ENCODE assay signal across 7 mouse cellular contexts in genomic region chr8:83973161-83974031, GRCm38 (mm10). TPM values are rescaled to one million over a fixed set of nuclear protein-coding genes. Genes with fewer than 3 reads are reported as not detected.
DNase-seq lines count a peak whose midpoint lies in the region; ATAC-seq and TF ChIP-seq lines count a peak whose summit lies in the region.

No protein-coding gene starts in this region.

- peak; percentile 17 for ATAC-seq in lung, embryonic 15.5 days (ENCODE audit: borderline replicate concordance, extremely low read depth, low FRiP score, low TSS enrichment)
- peak; percentile 1; the same call in 1 of the 2 replicates for ATAC-seq in erythroid progenitor cell, adult 5-6 weeks (replicated peaks; ENCODE audit: low FRiP score, poor library complexity, severe bottlenecking)
- peak; percentile 12 for ATAC-seq in midbrain, postnatal 0 days (ENCODE audit: low FRiP score)

- peak overlapping the region; percentile 58; the same call in 1 of the 2 replicates for H3K27ac ChIP-seq in lung, embryonic 15.5 days
- no peak overlapping the region for H3K27ac ChIP-seq in bone marrow macrophage, adult 2 months (ENCODE audit: insufficient read depth, low read depth, low read length)
- peak overlapping the region; percentile 78 for H3K27ac ChIP-seq in midbrain, postnatal 0 days (ENCODE audit: low read depth, low read length)

- H3K4me2 ChIP-seq in lung, embryonic 15.5 days, result peak overlapping the region; percentile 91
- peak overlapping the region; percentile 91 for H3K4me2 ChIP-seq in midbrain, postnatal 0 days (ENCODE audit: low read depth, low read length, poor library complexity, severe bottlenecking)

- no peaks in the 10 kb centered on the region for H3K9me3 ChIP-seq in lung, embryonic 15.5 days
- no peaks in the 10 kb centered on the region for H3K9me3 ChIP-seq in midbrain, postnatal 0 days (ENCODE audit: low read length)

- WGBS in lung, embryonic 15.5 days, result 4% methylated on average over 37 of the region's 37 CpGs
- 3% methylated on average over 35 of the region's 37 CpGs for WGBS in midbrain, postnatal 0 days

- no peak for DNase-seq in lung, postnatal 4 days
- DNase-seq in kidney, postnatal 10 days, result peak; percentile 53
- peak; percentile 18 for DNase-seq in midbrain, postnatal 0 days (ENCODE audit: low spot score)
- no peak for DNase-seq in right cerebral cortex, adult 2 months (ENCODE audit: low spot score in 2 of 2)

- peak overlapping the region; percentile 81 for H3K4me3 ChIP-seq in lung, embryonic 15.5 days
- peak overlapping the region; percentile 97 for H3K4me3 ChIP-seq in bone marrow macrophage, adult 2 months (ENCODE audit: insufficient read depth, low read length)
- peak overlapping the region; percentile 95 for H3K4me3 ChIP-seq in midbrain, postnatal 0 days (ENCODE audit: low read depth, low read length)

- H3K36me3 ChIP-seq in lung, embryonic 15.5 days, result peaks cover 9% of the 10 kb centered on the region
- 0 out of 2 replicates have a peak, but pooled peaks cover 4% of the 10 kb centered on the region for H3K36me3 ChIP-seq in midbrain, postnatal 0 days (ENCODE audit: insufficient read depth, low read length)

- H3K9ac ChIP-seq in lung, embryonic 15.5 days, result peak overlapping the region; percentile 74
- H3K9ac ChIP-seq in midbrain, postnatal 0 days (replicated peaks; ENCODE audit: low read length, poor library complexity, severe bottlenecking), result peak overlapping the region; percentile 84

- H3K27me3 ChIP-seq in lung, embryonic 15.5 days, result no peaks in the 10 kb centered on the region
- no peaks in the 10 kb centered on the region for H3K27me3 ChIP-seq in midbrain, postnatal 0 days (ENCODE audit: insufficient read depth, low read length)

- TF ChIP-seq CTCF in bone marrow macrophage, adult 2 months (IDR thresholded peaks at IDR 0.05; ENCODE audit: low read depth, low read length), result no peak
- TF ChIP-seq CTCF in midbrain, postnatal 0 days (IDR thresholded peaks at IDR 0.05), result no peak

- no peak for TF ChIP-seq POLR2A in bone marrow macrophage, adult 2 months (IDR thresholded peaks at IDR 0.05; ENCODE audit: borderline replicate concordance, low read depth, low read length)

- peaks cover 42% of the 10 kb centered on the region for H3K4me1 ChIP-seq in lung, embryonic 15.5 days
- peaks cover 38% of the 10 kb centered on the region for H3K4me1 ChIP-seq in bone marrow macrophage, adult 2 months (ENCODE audit: control insufficient read depth, insufficient read depth, low read length)
- peaks cover 27% of the 10 kb centered on the region; the same call in 1 of the 2 replicates for H3K4me1 ChIP-seq in midbrain, postnatal 0 days (ENCODE audit: insufficient read depth, low read length)

RNA-seq across cellular contexts. Expression of gene Prkaca, which starts 0.6 kb away (rescaled TPM):
- polyA plus RNA-seq in lung, embryonic 15.5 days (2015; fragmentation: Nextera tagmentation; extraction: Ambion mirVana), result 156 TPM in 2 replicates
- 73.1 and 81.8 TPM in 2 replicates for polyA plus RNA-seq in bone marrow macrophage, adult 2 months (2012; ENCODE audit: insufficient read depth, insufficient read length, missing spikeins)
- total RNA-seq in erythroid progenitor cell, adult 5-6 weeks (2015; ENCODE audit: low replicate concordance), result 11.5 and 13.0 TPM in 2 replicates
- total RNA-seq in erythroid progenitor cell, adult 5-6 weeks (2017; ENCODE audit: low replicate concordance), result 6.7 and 17.2 TPM in 2 replicates
- total RNA-seq in midbrain, postnatal 0 days (2014; rRNA removed), result 190 and 218 TPM in 2 replicates
- polyA plus RNA-seq in midbrain, postnatal 0 days (2015; fragmentation: Nextera tagmentation; extraction: Ambion mirVana), result 253 and 259 TPM in 2 replicates

RNA-seq across cellular contexts. Expression of gene Asf1b, which starts 18.1 kb away (rescaled TPM):
- 82.2 and 83.5 TPM in 2 replicates for polyA plus RNA-seq in lung, embryonic 15.5 days (2015; fragmentation: Nextera tagmentation; extraction: Ambion mirVana)
- 41.3 and 42.9 TPM in 2 replicates for polyA plus RNA-seq in bone marrow macrophage, adult 2 months (2012; ENCODE audit: insufficient read depth, insufficient read length, missing spikeins)
- 188 and 195 TPM in 2 replicates for total RNA-seq in erythroid progenitor cell, adult 5-6 weeks (2015; ENCODE audit: low replicate concordance)
- total RNA-seq in erythroid progenitor cell, adult 5-6 weeks (2017; ENCODE audit: low replicate concordance), result 120 and 123 TPM in 2 replicates
- 3.9 and 20.4 TPM in 2 replicates for total RNA-seq in midbrain, postnatal 0 days (2014; rRNA removed)
- 3.8 and 4.3 TPM in 2 replicates for polyA plus RNA-seq in midbrain, postnatal 0 days (2015; fragmentation: Nextera tagmentation; extraction: Ambion mirVana)

RNA-seq across cellular contexts. Expression of gene Gm10644, which starts 18.4 kb away (rescaled TPM):
- 0.74 and 0.86 TPM in 2 replicates for polyA plus RNA-seq in lung, embryonic 15.5 days (2015; fragmentation: Nextera tagmentation; extraction: Ambion mirVana)
- polyA plus RNA-seq in bone marrow macrophage, adult 2 months (2012; ENCODE audit: insufficient read depth, insufficient read length, missing spikeins), result 0.98 and 1.3 TPM in 2 replicates
- total RNA-seq in erythroid progenitor cell, adult 5-6 weeks (2015; ENCODE audit: low replicate concordance), result not detected in 2 replicates
- total RNA-seq in erythroid progenitor cell, adult 5-6 weeks (2017; ENCODE audit: low replicate concordance), result 1.0 TPM in 1 of 2 replicates, not detected in the other
- 0.47 and 0.60 TPM in 2 replicates for total RNA-seq in midbrain, postnatal 0 days (2014; rRNA removed)
- polyA plus RNA-seq in midbrain, postnatal 0 days (2015; fragmentation: Nextera tagmentation; extraction: Ambion mirVana), result 0.36 and 0.39 TPM in 2 replicates

RNA-seq across cellular contexts. Expression of gene Samd1, which starts 24.1 kb away (rescaled TPM):
- polyA plus RNA-seq in lung, embryonic 15.5 days (2015; fragmentation: Nextera tagmentation; extraction: Ambion mirVana), result 11.3 and 12.1 TPM in 2 replicates
- polyA plus RNA-seq in bone marrow macrophage, adult 2 months (2012; ENCODE audit: insufficient read depth, insufficient read length, missing spikeins), result 70.3 and 82.9 TPM in 2 replicates
- 114 and 119 TPM in 2 replicates for total RNA-seq in erythroid progenitor cell, adult 5-6 weeks (2015; ENCODE audit: low replicate concordance)
- 51.6 and 80.9 TPM in 2 replicates for total RNA-seq in erythroid progenitor cell, adult 5-6 weeks (2017; ENCODE audit: low replicate concordance)
- total RNA-seq in midbrain, postnatal 0 days (2014; rRNA removed), result 65.3 and 86.9 TPM in 2 replicates
- 4.1 and 4.6 TPM in 2 replicates for polyA plus RNA-seq in midbrain, postnatal 0 days (2015; fragmentation: Nextera tagmentation; extraction: Ambion mirVana)

RNA-seq across cellular contexts. Expression of gene 1700067K01Rik, which starts 27.9 kb away (rescaled TPM):
- 0.93 and 0.98 TPM in 2 replicates for polyA plus RNA-seq in lung, embryonic 15.5 days (2015; fragmentation: Nextera tagmentation; extraction: Ambion mirVana)
- polyA plus RNA-seq in bone marrow macrophage, adult 2 months (2012; ENCODE audit: insufficient read depth, insufficient read length, missing spikeins), result 0.56 TPM in 1 of 2 replicates, not detected in the other
- total RNA-seq in erythroid progenitor cell, adult 5-6 weeks (2015; ENCODE audit: low replicate concordance), result 1.8 and 10.5 TPM in 2 replicates
- total RNA-seq in erythroid progenitor cell, adult 5-6 weeks (2017; ENCODE audit: low replicate concordance), result 2.6 and 4.7 TPM in 2 replicates
- total RNA-seq in midbrain, postnatal 0 days (2014; rRNA removed), result 1.2 TPM in 1 of 2 replicates, not detected in the other
- 0.58 and 0.69 TPM in 2 replicates for polyA plus RNA-seq in midbrain, postnatal 0 days (2015; fragmentation: Nextera tagmentation; extraction: Ambion mirVana)

Comparison
In these comparisons a context has a peak if more than half of its experiments do, and no peak if none do; other contexts are left out.
1. DNase-seq: peak in kidney, postnatal 10 days (single experiment) and midbrain, postnatal 0 days (single experiment); none in lung, postnatal 4 days (0 of 2) and right cerebral cortex, adult 2 months (0 of 2).
2. Peak in every context shown above with its lines, with median percentiles within 50 percentile points of each other: ATAC-seq and H3K4me3 ChIP-seq.